Mouse (Mus musculus) heart, postnatal 0 days (tissue): Measurements from ENCODE around the gene Pcsk1.

ENCODE experiments used
- CTCF ChIP-seq: IDR thresholded peaks from 2 replicates; pipeline ENCODE4 v1.5.1; 2016; ENCODE audit warnings: antibody characterized with exemption, control low read depth, low read depth
- EP300 ChIP-seq: IDR thresholded peaks from 2 replicates; pipeline ENCODE4 v1.6.1; 2016; ENCODE audit warnings: antibody characterized with exemption, low read depth

- TF ChIP-seq CTCF (no peak), EP300 (no peak)
Observed at GRCm38 (mm10) chr13:75058818-75059217, 30.8 kb upstream of the Pcsk1 start.
